Mouse (Mus musculus) ovary, postnatal 36 days (tissue): ENCODE results near the gene Lmntd1.

Experiments used
- DNase-seq: peaks from one replicate; pipeline ENCODE4 v3.0.0; 2022; ENCODE audit warnings: low spot score, mixed read lengths

The Lmntd1 gene

GRCm38 (mm10) chr6:145483318-145483674 is 130.8 kb downstream of the Lmntd1 start:
- DNase-seq = no peak

GRCm38 (mm10) chr6:145482656-145483317 is 131.3 kb downstream of the Lmntd1 start:
- no peak for DNase-seq

GRCm38 (mm10) chr6:145481938-145482337 is 132.2 kb downstream of the Lmntd1 start:
- DNase-seq = peak; percentile 13

GRCm38 (mm10) chr6:145478821-145479271 is 135.3 kb downstream of the Lmntd1 start:
- no peak for DNase-seq

GRCm38 (mm10) chr6:145477367-145477905 is 136.7 kb downstream of the Lmntd1 start:
- DNase-seq = no peak

GRCm38 (mm10) chr6:145471638-145472247 is 142.4 kb downstream of the Lmntd1 start:
- no peak for DNase-seq

- DNase-seq = no peak
Measured at GRCm38 (mm10) chr6:145469260-145469943, 144.7 kb downstream of the Lmntd1 start.

- DNase-seq = no peak
Measured at GRCm38 (mm10) chr6:145464027-145464426, 150.1 kb downstream of the Lmntd1 start.

GRCm38 (mm10) chr6:145462677-145463245 is 151.4 kb downstream of the Lmntd1 start:
- DNase-seq = no peak

GRCm38 (mm10) chr6:145457066-145457465 is 157.1 kb downstream of the Lmntd1 start:
- peak; percentile 25 for DNase-seq

GRCm38 (mm10) chr6:145450628-145451403 is 163.3 kb downstream of the Lmntd1 start:
- no peak for DNase-seq

GRCm38 (mm10) chr6:145448361-145448760 is 165.8 kb downstream of the Lmntd1 start:
- no peak for DNase-seq

GRCm38 (mm10) chr6:145445811-145446500 is 168.2 kb downstream of the Lmntd1 start:
- peak; percentile 43 for DNase-seq

GRCm38 (mm10) chr6:145445380-145445779 is 168.7 kb downstream of the Lmntd1 start:
- DNase-seq = no peak

GRCm38 (mm10) chr6:145442786-145443185 is 171.3 kb downstream of the Lmntd1 start:
- DNase-seq = peak; percentile 26

- peak; percentile 51 for DNase-seq
Measured at GRCm38 (mm10) chr6:145441416-145442110, 172.6 kb downstream of the Lmntd1 start.

GRCm38 (mm10) chr6:145438851-145439250 is 175.3 kb downstream of the Lmntd1 start:
- DNase-seq = no peak

- DNase-seq = no peak
Measured at GRCm38 (mm10) chr6:145435764-145436163, 178.4 kb downstream of the Lmntd1 start.

GRCm38 (mm10) chr6:145435156-145435555 is 179.0 kb downstream of the Lmntd1 start:
- DNase-seq = no peak

- no peak for DNase-seq
Measured at GRCm38 (mm10) chr6:145433897-145434296, 180.2 kb downstream of the Lmntd1 start.
